Comparison of ENCODE assay signal across 9 mouse cellular contexts in genomic region chrX:143996716-143997115, GRCm38 (mm10).
DNase-seq lines count a peak whose midpoint lies in the region; ATAC-seq lines count a peak whose summit lies in the region.
"Had no signal": no experiment of that assay in that cellular context is flagged by ENCODE, and none has a peak within 500 bp of the region (broad histone marks: within the 10 kb centered on the region; RNA-seq: fewer than 3 reads in every experiment).

No protein-coding gene starts in this region.

- H3K4me2 ChIP-seq in embryonic facial prominence, embryonic 14.5 days (ENCODE audit: low read depth, low read length) = peak overlapping the region; percentile 28
- H3K4me2 ChIP-seq in neural tube, embryonic 11.5 days (ENCODE audit: low read depth) = no peak overlapping the region

- no peak overlapping the region for H3K9ac ChIP-seq in embryonic facial prominence, embryonic 14.5 days (ENCODE audit: low read depth, low read length)
- no peak overlapping the region for H3K9ac ChIP-seq in neural tube, embryonic 11.5 days (ENCODE audit: low read length)

- no peaks in the 10 kb centered on the region for H3K4me1 ChIP-seq in embryonic facial prominence, embryonic 14.5 days (ENCODE audit: control insufficient read depth, insufficient read depth, low read length)
- H3K4me1 ChIP-seq in hindbrain, embryonic 10.5 days (replicated peaks) = no peaks in the 10 kb centered on the region
- H3K4me1 ChIP-seq in neural tube, embryonic 11.5 days (ENCODE audit: control insufficient read depth, insufficient read depth, low read length) = no peaks in the 10 kb centered on the region

- DNase-seq in adrenal gland, adult 2 months = peak; percentile 2
- DNase-seq in adrenal gland, postnatal 4 days (ENCODE audit: low spot score in 2 of 2) = no peak
- peak; percentile 5 for DNase-seq in Muller cell, postnatal 12 days (ENCODE audit: inconsistent ontology term)
- peak; percentile 53 for DNase-seq in embryonic facial prominence, embryonic 14.5 days (ENCODE audit: low spot score)
- peak; percentile 13 for DNase-seq in hindbrain, embryonic 10.5 days (ENCODE audit: low spot score)
- DNase-seq in layer of hippocampus, postnatal 10 days (ENCODE audit: low spot score in 2 of 2) = peak; percentile 43 to 51
- DNase-seq in neural tube, embryonic 11.5 days (ENCODE audit: low spot score) = peak; percentile 23

- H3K36me3 ChIP-seq in embryonic facial prominence, embryonic 14.5 days (ENCODE audit: control insufficient read depth, insufficient read depth, low read length) = no peaks in the 10 kb centered on the region
- H3K36me3 ChIP-seq in hindbrain, embryonic 10.5 days = no peaks in the 10 kb centered on the region
- no peaks in the 10 kb centered on the region for H3K36me3 ChIP-seq in neural tube, embryonic 11.5 days (ENCODE audit: control insufficient read depth, insufficient read depth, low read length)

- H3K27ac ChIP-seq in embryonic facial prominence, embryonic 14.5 days (replicated peaks; ENCODE audit: low read depth, low read length) = no peak overlapping the region
- H3K27ac ChIP-seq in hindbrain, embryonic 10.5 days = no peak overlapping the region
- H3K27ac ChIP-seq in neural tube, embryonic 11.5 days (ENCODE audit: low read depth, low read length) = no peak overlapping the region

- no peaks in the 10 kb centered on the region for H3K9me3 ChIP-seq in embryonic facial prominence, embryonic 14.5 days (ENCODE audit: control insufficient read depth, low read length)
- H3K9me3 ChIP-seq in hindbrain, embryonic 10.5 days = no peaks in the 10 kb centered on the region
- no peaks in the 10 kb centered on the region for H3K9me3 ChIP-seq in neural tube, embryonic 11.5 days (ENCODE audit: control insufficient read depth, low read length)

- H3K4me3 ChIP-seq in embryonic facial prominence, embryonic 14.5 days (ENCODE audit: low read depth, low read length) = no peak overlapping the region
- H3K4me3 ChIP-seq in hindbrain, embryonic 10.5 days = no peak overlapping the region
- H3K4me3 ChIP-seq in neural tube, embryonic 11.5 days (ENCODE audit: low read depth, low read length) = no peak overlapping the region
- H3K4me3 ChIP-seq: erythroblast, embryonic 14.5 days had no signal

- H3K27me3 ChIP-seq in embryonic facial prominence, embryonic 14.5 days (replicated peaks; ENCODE audit: control insufficient read depth, insufficient read depth, low read length) = no peaks in the 10 kb centered on the region; the same call in 1 of the 2 replicates
- H3K27me3 ChIP-seq in hindbrain, embryonic 10.5 days (ENCODE audit: insufficient read depth, poor library complexity, severe bottlenecking) = no peaks in the 10 kb centered on the region
- no peaks in the 10 kb centered on the region for H3K27me3 ChIP-seq in neural tube, embryonic 11.5 days (ENCODE audit: control insufficient read depth, insufficient read depth, low read length)

- WGBS in embryonic facial prominence, embryonic 14.5 days = 24% methylated on average over 4 of the region's 4 CpGs
- 35% methylated on average over 4 of the region's 4 CpGs for WGBS in hindbrain, embryonic 10.5 days
- WGBS in neural tube, embryonic 11.5 days = 35% methylated on average over 4 of the region's 4 CpGs

- no peak for ATAC-seq in embryonic facial prominence, embryonic 14.5 days (ENCODE audit: low read depth)
- ATAC-seq in neural tube, embryonic 11.5 days (ENCODE audit: insufficient read depth, low FRiP score, low TSS enrichment) = no peak
- no peak for ATAC-seq in inflammation-experienced regulatory T-cells, adult 6 months

Comparison
In these comparisons a context has a peak if more than half of its experiments do, and no peak if none do; other contexts are left out.
1. DNase-seq: peak in adrenal gland, adult 2 months (single experiment), Muller cell, postnatal 12 days (single experiment), embryonic facial prominence, embryonic 14.5 days (single experiment), hindbrain, embryonic 10.5 days (single experiment), layer of hippocampus, postnatal 10 days (2 of 2) and neural tube, embryonic 11.5 days (single experiment); none in adrenal gland, postnatal 4 days (0 of 2).